Mouse (Mus musculus) C2C12 (cell line): ENCODE data around the gene Dctn3.

ENCODE experiments used
- CTCF ChIP-seq: IDR thresholded peaks from one replicate; pipeline ENCODE4 v1.5.1; 2011; ENCODE audit not compliant: control insufficient read depth, insufficient read depth, insufficient read length
- FOSL1 ChIP-seq: IDR thresholded peaks from one replicate; pipeline ENCODE4 v1.8.0; 2011; ENCODE audit warnings: mild to moderate bottlenecking, low read length; ENCODE audit not compliant: poor library complexity, insufficient read depth, severe bottlenecking
- MAX ChIP-seq: IDR thresholded peaks from one replicate; pipeline ENCODE4 v1.6.1; 2011; ENCODE audit warnings: mild to moderate bottlenecking, control low read depth
- MYOG ChIP-seq: IDR thresholded peaks from one replicate; pipeline ENCODE4 v1.6.1; 2011; ENCODE audit not compliant: control insufficient read depth, insufficient read length; ENCODE audit errors: extremely low read depth
- USF1 ChIP-seq: IDR thresholded peaks from one replicate; pipeline ENCODE4 v1.6.1; 2011; ENCODE audit warnings: low read depth, mild to moderate bottlenecking, control low read depth, moderate library complexity

- TF ChIP-seq CTCF = no peak
- TF ChIP-seq FOSL1 = no peak
- TF ChIP-seq MAX = no peak
- TF ChIP-seq USF1 = no peak
- TF ChIP-seq MYOG = no peak
Measured at GRCm38 (mm10) chr4:41759206-41759605, 36.2 kb upstream of the Dctn3 start.
